Mouse (Mus musculus): Measurements from ENCODE around the gene Micu2.

- no peak for TF ChIP-seq CTCF (IDR thresholded peaks at IDR 0.05; ENCODE audit: extremely low read depth, insufficient read depth, low read length)
- TF ChIP-seq POLR2A (IDR thresholded peaks at IDR 0.05; ENCODE audit: extremely low read depth, insufficient read depth, low read length), result no peak
Measured at GRCm38 (mm10) chr14:58046639-58047284, 47.7 kb upstream of the Micu2 start.
